Mouse (Mus musculus) kidney, postnatal 0 days (tissue): ENCODE results near the gene D1Pas1. TPM values are rescaled to one million over a fixed set of nuclear protein-coding genes. Genes with fewer than 3 reads are reported as not detected.

Experiments
- ATAC-seq: fragments of 200-750 bp; cut with Nextera tagmentation; replicated peaks from 2 replicates; pipeline ENCODE4 v1.8.0; 2017; ENCODE audit warnings: low read depth, moderate number of reproducible peaks, moderate TSS enrichment, moderate library complexity; ENCODE audit not compliant: low FRiP score
- DNase-seq: peaks from one replicate; pipeline ENCODE4 v3.0.0-alpha.2; 2016; ENCODE audit warnings: low spot score
- H3K27ac ChIP-seq: fragments of 300-500 bp; sonication (generic); 2 replicates; pipeline ENCODE4 v1.5.1; 2014; ENCODE audit warnings: mild to moderate bottlenecking
- H3K27me3 ChIP-seq: fragments of 300-500 bp; sonication (generic); 2 replicates; pipeline ENCODE4 v1.6.1; 2014; ENCODE audit warnings: low read length, mixed read lengths; ENCODE audit not compliant: insufficient read depth
- H3K36me3 ChIP-seq: fragments of 300-500 bp; sonication (generic); 2 replicates; pipeline ENCODE4 v1.6.1; 2014; ENCODE audit warnings: low read length, mixed read lengths; ENCODE audit not compliant: insufficient read depth
- H3K4me1 ChIP-seq: fragments of 300-500 bp; sonication (generic); replicated peaks from 2 replicates; pipeline ENCODE4 v1.6.1; 2014; ENCODE audit warnings: antibody characterized with exemption, low read length, mixed read lengths; ENCODE audit not compliant: insufficient read depth
- H3K4me2 ChIP-seq: fragments of 300-500 bp; sonication (generic); 2 replicates; pipeline ENCODE4 v1.6.1; 2014; ENCODE audit warnings: mild to moderate bottlenecking, low read length, moderate library complexity, mixed read lengths
- H3K4me3 ChIP-seq: fragments of 300-500 bp; sonication (generic); replicated peaks from 2 replicates; pipeline ENCODE4 v1.5.1; 2014; ENCODE audit warnings: low read depth, low read length
- H3K9ac ChIP-seq: fragments of 300-500 bp; sonication (generic); 2 replicates; pipeline ENCODE4 v1.6.1; 2014; ENCODE audit warnings: low read depth, low read length
- H3K9me3 ChIP-seq: fragments of 300-500 bp; sonication (generic); replicated peaks from 2 replicates; pipeline ENCODE4 v1.6.1; 2016; ENCODE audit warnings: low read length, inconsistent platforms, mixed read lengths
- CTCF ChIP-seq: IDR thresholded peaks from 2 replicates; pipeline ENCODE4 v1.5.1; 2016; ENCODE audit warnings: antibody characterized with exemption, low read depth, mild to moderate bottlenecking, moderate library complexity
- WGBS: fragments of 180-500 bp; shearing (Covaris S2); extraction: QIAGEN DNeasy Blood & Tissue Kit; methylation state at CpG from one replicate; pipeline ENCODE4 v1.1.7; 2014; 5-methylcytosine and 5-hydroxymethylcytosine counted together
- polyA plus RNA-seq: library from polyadenylated mRNA; unstranded; fragments of >200 nt; fragmentation: Nextera tagmentation; extraction: Ambion mirVana; gene quantifications from 2 replicates; pipeline ENCODE4 v1.2.1, GENCODE M21; 2015

Gene D1Pas1
- polyA plus RNA-seq, 1 experiment from 2014 or later = not detected

DNA sequence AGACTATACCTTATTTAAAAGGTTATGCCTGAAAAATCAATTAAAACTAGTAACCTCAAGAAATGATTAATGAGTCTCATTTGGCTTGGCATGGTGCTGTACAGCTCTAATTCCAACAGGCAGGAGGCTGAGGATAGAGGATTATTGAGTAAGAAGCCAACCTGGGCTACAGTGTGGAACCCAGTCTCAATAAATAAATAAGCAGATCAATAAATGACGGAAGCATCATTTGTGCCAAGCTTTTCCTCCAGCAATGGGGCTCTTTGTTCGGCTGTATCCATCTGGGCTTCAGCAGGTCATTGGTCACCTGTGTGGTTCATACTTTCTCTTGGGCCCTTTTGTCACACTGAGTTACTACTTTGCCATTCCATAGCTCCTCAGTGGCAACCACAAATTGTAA, 46.9 kb downstream of the D1Pas1 start:
- 90% methylated on average over 2 of the region's 2 CpGs for WGBS
- H3K9ac ChIP-seq = no peak overlapping the region
- no peaks in the 10 kb centered on the region for H3K36me3 ChIP-seq
- no peak for TF ChIP-seq CTCF
- H3K4me1 ChIP-seq = no peaks in the 10 kb centered on the region
- no peak overlapping the region for H3K4me2 ChIP-seq
- no peaks in the 10 kb centered on the region for H3K9me3 ChIP-seq
- H3K27me3 ChIP-seq = no peaks in the 10 kb centered on the region
- no peak for ATAC-seq
- no peak overlapping the region for H3K27ac ChIP-seq
- no peak for DNase-seq
- H3K4me3 ChIP-seq = no peak overlapping the region

GRCm38 (mm10) chr1:187015673-187016072, 48.5 kb downstream of the D1Pas1 start:
- no peak for TF ChIP-seq CTCF
- Histone ChIP-seq H3K9ac (no peak overlapping the region), H3K36me3 (no peaks in the 10 kb centered on the region), H3K9me3 (no peaks in the 10 kb centered on the region), H3K27ac (no peak overlapping the region), H3K4me1 (no peaks in the 10 kb centered on the region), H3K27me3 (no peaks in the 10 kb centered on the region), H3K4me2 (no peak overlapping the region), H3K4me3 (no peak overlapping the region)
- 73% methylated on average over 1 of the region's 1 CpGs for WGBS
- no peak for DNase-seq
- no peak for ATAC-seq

DNA sequence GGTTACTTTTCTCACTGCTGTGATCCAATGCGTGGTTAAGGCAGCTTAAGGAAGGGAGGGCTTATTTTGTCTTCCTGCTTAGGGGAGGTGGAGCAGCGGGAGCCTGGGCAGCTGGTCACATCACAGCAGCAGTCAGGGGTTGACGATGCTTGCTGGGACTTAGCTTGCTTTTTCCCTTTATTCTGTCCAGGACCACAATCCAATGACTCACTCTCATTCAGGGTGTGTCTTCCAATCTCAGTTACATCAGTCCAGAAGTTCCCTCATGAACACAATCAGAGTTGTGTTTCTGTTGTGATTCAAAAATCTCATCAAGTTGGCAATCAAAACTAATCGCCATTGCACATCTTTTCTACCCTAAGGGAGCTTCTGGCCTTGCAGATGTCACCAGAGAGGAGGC, 48.9 kb downstream of the D1Pas1 start:
- ATAC-seq = no peak
- DNase-seq = no peak
- Histone ChIP-seq H3K4me3 (no peak overlapping the region), H3K9ac (no peak overlapping the region), H3K4me2 (no peak overlapping the region), H3K27me3 (no peaks in the 10 kb centered on the region), H3K36me3 (no peaks in the 10 kb centered on the region), H3K4me1 (no peaks in the 10 kb centered on the region), H3K9me3 (no peaks in the 10 kb centered on the region), H3K27ac (no peak overlapping the region)
- no peak for TF ChIP-seq CTCF
- WGBS = 65% methylated on average over 4 of the region's 4 CpGs

GRCm38 (mm10) chr1:187020011-187020410, 52.8 kb downstream of the D1Pas1 start:
- no peak for TF ChIP-seq CTCF
- WGBS = 71% methylated on average over 7 of the region's 7 CpGs
- Histone ChIP-seq H3K9ac (no peak overlapping the region), H3K27ac (no peak overlapping the region), H3K36me3 (no peaks in the 10 kb centered on the region), H3K27me3 (no peaks in the 10 kb centered on the region), H3K4me2 (no peak overlapping the region), H3K4me3 (no peak overlapping the region), H3K4me1 (no peaks in the 10 kb centered on the region), H3K9me3 (no peaks in the 10 kb centered on the region)
- ATAC-seq (no peak), DNase-seq (no peak)

Other genes with a start within 250 kb of the D1Pas1 start
- gene Rrp15, start 218.1 kb upstream of the D1Pas1 start, polyA plus RNA-seq = 57.5 and 57.8 TPM in 2 replicates
- 0.86 and 1.1 TPM in 2 replicates for gene Spata17, start 248.0 kb downstream of the D1Pas1 start, polyA plus RNA-seq
- gene Gpatch2, start 248.1 kb downstream of the D1Pas1 start, polyA plus RNA-seq = 11.8 and 12.5 TPM in 2 replicates